Mouse (Mus musculus) megakaryocyte, embryonic 14.5 days (primary cell): Measurements from ENCODE around the gene Kif5a.

Source experiments
- FLI1 ChIP-seq: IDR thresholded peaks from 2 replicates; pipeline ENCODE4 v1.6.1; 2012; ENCODE audit warnings: low read length, inconsistent platforms, mixed read lengths
- GATA1 ChIP-seq: IDR thresholded peaks from 3 replicates; pipeline ENCODE4 v1.6.1; 2012; ENCODE audit warnings: mixed read lengths, low read length, inconsistent platforms, borderline replicate concordance

DNA sequence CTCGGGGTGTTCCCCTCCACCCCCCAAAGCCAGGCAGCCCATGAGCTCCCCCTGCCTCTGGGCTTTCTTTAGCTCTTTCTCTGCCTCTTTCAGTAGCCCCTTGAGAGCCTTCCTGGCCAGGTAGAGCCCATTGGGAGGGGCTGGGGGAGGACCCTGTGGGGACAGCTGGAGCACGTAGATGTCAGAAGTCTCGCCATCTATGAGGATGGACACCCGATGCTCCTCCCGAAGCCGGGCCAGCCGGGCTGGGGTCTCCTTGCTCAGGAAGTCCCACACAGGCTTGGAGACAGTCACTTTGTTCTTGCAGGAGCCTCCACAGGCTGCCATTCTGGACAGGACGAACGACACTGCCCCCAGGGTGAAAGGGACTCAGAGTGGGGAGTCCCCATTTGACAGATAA is 70.1 kb downstream of the Kif5a start:
- TF ChIP-seq GATA1 (no peak), FLI1 (no peak)
